Mouse (Mus musculus): ENCODE measurements around the gene Apoa2. TPM values are rescaled to one million over a fixed set of nuclear protein-coding genes. Genes with fewer than 3 reads are reported as not detected.

The Apoa2 gene
- polyA plus RNA-seq, 1 experiment, result 20.8 TPM

DNA sequence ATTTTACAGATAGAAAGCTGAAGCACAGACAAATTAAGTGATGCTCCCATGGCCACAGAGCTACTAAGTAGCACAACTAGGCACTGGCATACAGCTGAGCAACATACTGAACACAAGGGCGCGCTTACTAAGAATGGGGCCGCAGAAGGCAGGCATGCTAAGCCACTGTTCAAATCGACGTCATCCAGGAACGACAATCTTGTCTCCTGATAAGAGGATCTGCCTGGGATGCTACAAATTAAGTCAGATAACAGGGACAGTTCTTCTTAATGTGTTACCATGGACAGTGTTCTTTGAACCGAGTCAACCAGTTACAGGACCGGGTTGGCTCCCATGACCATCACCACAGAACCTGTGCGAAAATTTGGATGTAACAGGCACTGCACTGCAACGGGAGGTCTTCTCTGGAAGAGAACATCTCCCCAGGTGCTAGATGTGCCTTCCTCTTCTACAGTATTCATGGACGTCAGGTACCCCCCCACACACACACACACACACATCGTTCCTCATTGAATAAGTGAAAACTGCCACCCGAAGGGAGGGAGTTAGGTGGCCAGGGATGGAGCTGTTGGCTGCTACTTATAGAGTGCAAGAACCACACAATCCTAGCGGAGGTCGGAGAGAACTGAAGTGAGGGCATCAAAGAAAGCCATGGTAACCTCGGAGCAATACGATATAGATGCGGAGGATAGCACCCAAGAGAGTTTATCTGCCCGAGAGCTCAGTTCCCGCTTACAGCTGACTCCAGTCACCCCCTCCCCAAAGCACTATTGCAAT lies 29.6 kb upstream of the Apoa2 start:
- Histone ChIP-seq H3K27ac (ENCODE audit: insufficient read depth, low read depth, low read length) (no peak overlapping the region), H3K4me1 (ENCODE audit: control insufficient read depth, insufficient read depth, low read length) (no peaks in the 10 kb centered on the region), H3K27me3 (replicated peaks; ENCODE audit: control insufficient read depth, insufficient read depth, low read length) (0 out of 2 replicates have a peak, but pooled peaks cover 3% of the 10 kb centered on the region), H3K4me3 (ENCODE audit: insufficient read depth, low read depth, low read length) (peak overlapping the region; percentile 51; the same call in 1 of the 2 replicates), H3K36me3 (ENCODE audit: control insufficient read depth, insufficient read depth, low read length) (no peaks in the 10 kb centered on the region)
- DNase-seq, result no peak
- TF ChIP-seq POLR2A (IDR thresholded peaks at IDR 0.05; ENCODE audit: low read depth, low read length), result no peak
- no peak for TF ChIP-seq CTCF (conservative IDR thresholded peaks at IDR 0.05; ENCODE audit: insufficient read depth, insufficient read length, low read depth, low read length)
- WGBS, result 23% methylated on average over 20 of the region's 20 CpGs

DNA sequence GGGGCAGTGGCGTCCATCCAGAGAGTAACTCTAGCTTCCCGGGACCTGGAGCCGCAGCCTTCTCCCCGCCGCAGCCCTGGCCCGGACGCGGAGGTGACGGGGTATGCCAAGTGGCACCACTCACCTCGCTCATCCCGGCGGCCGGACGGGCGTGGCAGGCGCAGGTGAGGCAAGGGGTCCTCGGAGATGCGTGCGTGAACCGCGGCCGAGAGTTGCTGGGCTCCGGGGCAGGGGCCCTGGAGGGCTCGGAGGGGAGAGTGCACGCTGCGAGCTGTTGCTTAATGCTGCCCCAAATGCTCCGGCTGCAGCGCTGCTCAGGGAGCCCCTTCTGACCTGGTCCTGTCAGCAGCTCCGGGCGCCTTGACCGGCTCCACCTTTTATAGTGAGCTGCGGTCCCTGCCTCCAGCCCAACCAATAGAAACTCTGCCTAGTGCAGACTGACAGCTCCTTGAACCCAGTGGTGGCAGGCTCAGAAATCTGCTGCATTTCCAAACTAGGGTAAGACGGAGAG lies 28.9 kb upstream of the Apoa2 start, which contains the start of gene Pcp4l1:
Gene Pcp4l1 (minus strand): TSS at position 382 of the 511 bp plus-strand sequence.
- DNase-seq, result peak; percentile 62
- 1% methylated on average over 33 of the region's 33 CpGs for WGBS
- TF ChIP-seq POLR2A (IDR thresholded peaks at IDR 0.05; ENCODE audit: low read depth, low read length), result no peak
- no peak for TF ChIP-seq CTCF (conservative IDR thresholded peaks at IDR 0.05; ENCODE audit: insufficient read depth, insufficient read length, low read depth, low read length)
- Histone ChIP-seq H3K4me1 (ENCODE audit: control insufficient read depth, insufficient read depth, low read length) (no peaks in the 10 kb centered on the region), H3K27ac (ENCODE audit: insufficient read depth, low read depth, low read length) (no peak within 1 kb of the TSS), H3K4me3 (ENCODE audit: insufficient read depth, low read depth, low read length) (peak within 1 kb of the TSS; percentile 51), H3K27me3 (replicated peaks; ENCODE audit: control insufficient read depth, insufficient read depth, low read length) (0 out of 2 replicates have a peak, but pooled peaks cover 3% of the 10 kb centered on the region), H3K36me3 (ENCODE audit: control insufficient read depth, insufficient read depth, low read length) (no peaks in the 10 kb centered on the region)

DNA sequence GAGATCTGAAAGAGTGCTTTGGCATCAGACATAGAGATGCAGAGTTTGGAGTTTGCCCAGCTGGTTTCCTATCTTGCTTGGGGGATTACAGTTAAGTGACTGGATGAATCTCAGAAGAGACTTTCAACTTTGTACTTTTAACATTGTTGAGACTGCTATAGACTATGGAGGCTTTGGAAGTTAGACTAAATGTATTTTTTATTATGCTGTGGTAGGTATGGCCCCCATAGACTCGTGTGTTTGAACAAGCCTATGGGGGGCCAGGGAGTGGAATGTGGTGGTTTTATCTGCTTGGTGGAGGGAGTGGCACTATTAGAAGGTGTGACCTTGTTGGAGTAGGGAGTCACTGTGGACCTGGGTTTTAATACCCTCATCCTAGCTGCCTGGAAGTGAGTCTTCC lies 25.3 kb upstream of the Apoa2 start:
- WGBS, result 74% methylated on average over 1 of the region's 1 CpGs

DNA sequence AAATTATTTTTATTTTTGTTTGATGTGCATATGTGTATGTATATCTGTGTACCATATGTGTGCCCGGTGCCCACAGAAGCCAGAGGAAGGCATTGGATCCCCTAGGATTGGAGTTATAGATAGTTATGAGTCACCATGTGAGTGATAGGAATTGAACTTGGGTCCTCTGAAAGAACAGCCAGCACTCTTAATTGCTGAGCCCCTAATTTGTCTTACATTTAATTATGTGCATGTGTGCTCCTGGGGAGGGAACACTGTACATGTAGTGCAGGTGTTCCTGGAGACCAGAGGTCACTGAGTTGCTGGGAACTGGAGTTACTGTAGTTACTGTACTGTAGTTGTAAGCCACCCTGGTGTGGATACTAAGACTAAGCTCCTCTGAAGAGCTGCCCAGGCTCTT lies 24.1 kb upstream of the Apoa2 start:
- H3K27me3 ChIP-seq (replicated peaks; ENCODE audit: control insufficient read depth, insufficient read depth, low read length), result 0 out of 2 replicates have a peak, but pooled peaks cover 2% of the 10 kb centered on the region
- H3K27ac ChIP-seq (ENCODE audit: insufficient read depth, low read depth, low read length), result no peak overlapping the region
- H3K4me3 ChIP-seq (ENCODE audit: insufficient read depth, low read depth, low read length), result no peak overlapping the region
- DNase-seq, result no peak
- no peak for TF ChIP-seq POLR2A (IDR thresholded peaks at IDR 0.05; ENCODE audit: low read depth, low read length)
- no peak for TF ChIP-seq CTCF (conservative IDR thresholded peaks at IDR 0.05; ENCODE audit: insufficient read depth, insufficient read length, low read depth, low read length)
- H3K36me3 ChIP-seq (ENCODE audit: control insufficient read depth, insufficient read depth, low read length), result no peaks in the 10 kb centered on the region
- WGBS, result 95% methylated on average over 1 of the region's 1 CpGs
- no peaks in the 10 kb centered on the region for H3K4me1 ChIP-seq (ENCODE audit: control insufficient read depth, insufficient read depth, low read length)

More for the DNA sequence above, 25.3 kb upstream of the Apoa2 start:
- Histone ChIP-seq H3K36me3 (ENCODE audit: control insufficient read depth, insufficient read depth, low read length) (no peaks in the 10 kb centered on the region), H3K4me3 (ENCODE audit: insufficient read depth, low read depth, low read length) (no peak overlapping the region), H3K4me1 (ENCODE audit: control insufficient read depth, insufficient read depth, low read length) (no peaks in the 10 kb centered on the region), H3K27ac (ENCODE audit: insufficient read depth, low read depth, low read length) (no peak overlapping the region), H3K27me3 (replicated peaks; ENCODE audit: control insufficient read depth, insufficient read depth, low read length) (0 out of 2 replicates have a peak, but pooled peaks cover 3% of the 10 kb centered on the region)
- TF ChIP-seq POLR2A (IDR thresholded peaks at IDR 0.05; ENCODE audit: low read depth, low read length) (no peak), CTCF (conservative IDR thresholded peaks at IDR 0.05; ENCODE audit: insufficient read depth, insufficient read length, low read depth, low read length) (no peak)
- no peak for DNase-seq

DNA sequence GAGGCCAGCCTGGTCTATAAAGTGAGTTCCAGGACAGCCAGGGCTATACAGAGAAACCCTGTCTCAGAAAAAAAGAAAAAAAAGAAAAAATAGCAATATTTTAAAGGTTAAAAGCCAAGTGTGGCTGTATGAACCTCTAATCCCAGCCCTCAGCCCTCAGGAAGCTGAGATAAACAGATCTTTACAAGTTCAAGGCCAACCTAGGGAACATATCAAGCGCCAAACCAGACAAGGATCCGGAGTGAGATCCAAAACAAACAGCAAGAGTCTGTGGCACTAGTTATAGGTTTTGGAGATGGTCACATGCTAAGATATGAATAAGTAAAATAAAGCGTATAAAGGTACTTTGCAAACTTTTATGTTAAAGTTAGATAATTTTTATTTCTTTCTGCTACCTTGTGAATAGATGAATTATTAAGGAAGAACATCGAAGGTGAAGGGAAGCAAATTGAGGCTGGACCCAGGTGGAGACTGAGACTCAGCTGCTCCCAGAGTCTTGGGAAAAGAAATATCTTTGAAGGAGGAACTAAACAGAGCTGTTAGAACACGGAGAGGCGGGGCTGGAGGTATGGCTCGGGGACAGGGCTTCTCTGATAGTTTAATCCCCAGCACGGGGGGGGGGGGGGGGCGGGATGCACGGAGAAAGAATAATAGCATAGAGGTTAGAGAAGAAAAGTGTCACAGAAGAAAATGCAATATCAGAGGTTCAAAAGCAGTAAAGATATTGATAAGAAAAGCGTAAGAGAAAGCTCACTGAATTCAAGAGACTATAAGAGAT lies 21.2 kb upstream of the Apoa2 start:
- Histone ChIP-seq H3K27ac (ENCODE audit: insufficient read depth, low read depth, low read length) (no peak overlapping the region), H3K4me3 (ENCODE audit: insufficient read depth, low read depth, low read length) (no peak overlapping the region), H3K27me3 (replicated peaks; ENCODE audit: control insufficient read depth, insufficient read depth, low read length) (no peaks in the 10 kb centered on the region), H3K36me3 (ENCODE audit: control insufficient read depth, insufficient read depth, low read length) (no peaks in the 10 kb centered on the region), H3K4me1 (ENCODE audit: control insufficient read depth, insufficient read depth, low read length) (no peaks in the 10 kb centered on the region)
- WGBS, result 64% methylated on average over 11 of the region's 11 CpGs
- no peak for DNase-seq
- TF ChIP-seq POLR2A (IDR thresholded peaks at IDR 0.05; ENCODE audit: low read depth, low read length), result no peak
- TF ChIP-seq CTCF (conservative IDR thresholded peaks at IDR 0.05; ENCODE audit: insufficient read depth, insufficient read length, low read depth, low read length), result no peak

DNA sequence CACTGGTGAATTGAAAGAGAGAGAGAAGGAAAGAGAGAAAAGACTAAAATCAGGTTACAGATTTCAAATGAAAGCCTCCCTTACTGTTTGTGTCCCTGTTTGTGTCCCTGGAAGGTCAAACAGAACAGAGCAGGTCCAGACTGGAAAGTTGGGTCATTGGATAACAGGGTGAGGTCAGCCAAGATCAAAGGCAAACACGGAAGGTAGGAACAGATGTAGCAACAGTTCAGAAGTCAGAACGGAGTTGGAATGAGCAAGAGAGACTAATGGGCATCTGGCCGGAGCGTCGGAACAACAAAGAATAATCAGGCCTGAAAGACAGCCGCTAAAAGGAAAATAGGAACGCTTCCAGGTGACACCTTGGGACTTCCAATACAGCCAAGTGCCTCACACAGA lies 20.6 kb upstream of the Apoa2 start:
- 35% methylated on average over 7 of the region's 7 CpGs for WGBS
- Histone ChIP-seq H3K27me3 (replicated peaks; ENCODE audit: control insufficient read depth, insufficient read depth, low read length) (no peaks in the 10 kb centered on the region), H3K36me3 (ENCODE audit: control insufficient read depth, insufficient read depth, low read length) (no peaks in the 10 kb centered on the region), H3K27ac (ENCODE audit: insufficient read depth, low read depth, low read length) (no peak overlapping the region), H3K4me3 (ENCODE audit: insufficient read depth, low read depth, low read length) (no peak overlapping the region), H3K4me1 (ENCODE audit: control insufficient read depth, insufficient read depth, low read length) (no peaks in the 10 kb centered on the region)
- DNase-seq, result peak; percentile 52
- no peak for TF ChIP-seq POLR2A (IDR thresholded peaks at IDR 0.05; ENCODE audit: low read depth, low read length)
- TF ChIP-seq CTCF (conservative IDR thresholded peaks at IDR 0.05; ENCODE audit: insufficient read depth, insufficient read length, low read depth, low read length), result no peak
